Mouse (Mus musculus) stomach, postnatal 0 days (tissue): ENCODE data around the gene Hmga1. TPM values are rescaled to one million over a fixed set of nuclear protein-coding genes. Genes with fewer than 3 reads are reported as not detected.

ENCODE experiments used
- ATAC-seq: fragments of 200-750 bp; cut with Nextera tagmentation; 2 replicates; pipeline ENCODE4 v1.8.0; 2017; ENCODE audit not compliant: low FRiP score, low TSS enrichment
- DNase-seq: peaks from one replicate; pipeline ENCODE4 v3.0.0-alpha.2; 2016; ENCODE audit warnings: low spot score
- H3K27ac ChIP-seq: fragments of 300-500 bp; sonication (generic); replicated peaks from 2 replicates; pipeline ENCODE4 v1.5.1; 2014; ENCODE audit warnings: mild to moderate bottlenecking, control low read depth
- H3K27me3 ChIP-seq: fragments of 300-500 bp; sonication (generic); 2 replicates; pipeline ENCODE4 v1.6.1; 2014; ENCODE audit warnings: low read length; ENCODE audit not compliant: control insufficient read depth, insufficient read depth
- H3K36me3 ChIP-seq: fragments of 300-500 bp; sonication (generic); 2 replicates; pipeline ENCODE4 v1.6.1; 2014; ENCODE audit warnings: low read length, mixed read lengths; ENCODE audit not compliant: control insufficient read depth, insufficient read depth
- H3K4me1 ChIP-seq: fragments of 300-500 bp; sonication (generic); replicated peaks from 2 replicates; pipeline ENCODE4 v1.6.1; 2014; ENCODE audit warnings: antibody characterized with exemption; ENCODE audit not compliant: control insufficient read depth, insufficient read depth
- H3K4me2 ChIP-seq: fragments of 300-500 bp; sonication (generic); replicated peaks from 2 replicates; pipeline ENCODE4 v1.6.1; 2014; ENCODE audit warnings: low read depth, mild to moderate bottlenecking, control low read depth, moderate library complexity
- H3K4me3 ChIP-seq: fragments of 300-500 bp; sonication (generic); 2 replicates; pipeline ENCODE4 v1.5.1; 2014; ENCODE audit warnings: low read depth, low read length, control low read depth
- H3K9ac ChIP-seq: fragments of 300-500 bp; sonication (generic); 2 replicates; pipeline ENCODE4 v1.6.1; 2014; ENCODE audit warnings: mild to moderate bottlenecking, low read length, control low read depth, mixed read lengths
- H3K9me3 ChIP-seq: fragments of 300-500 bp; sonication (generic); 2 replicates; pipeline ENCODE4 v1.6.1; 2016; ENCODE audit warnings: low read length; ENCODE audit not compliant: control insufficient read depth
- CTCF ChIP-seq: IDR thresholded peaks from 2 replicates; pipeline ENCODE4 v1.5.1; 2016; ENCODE audit warnings: antibody characterized with exemption, low read depth, mild to moderate bottlenecking, moderate library complexity
- EP300 ChIP-seq: optimal IDR thresholded peaks from 2 replicates; pipeline ENCODE3; 2016; ENCODE audit warnings: antibody characterized with exemption
- WGBS: fragments of 180-500 bp; shearing (Covaris S2); extraction: QIAGEN DNeasy Blood & Tissue Kit; methylation state at CpG from one replicate; pipeline ENCODE4 v1.1.7; 2014; 5-methylcytosine and 5-hydroxymethylcytosine counted together
- polyA plus RNA-seq: library from polyadenylated mRNA; unstranded; fragments of >200 nt; fragmentation: Nextera tagmentation; extraction: Ambion mirVana; gene quantifications from 2 replicates; pipeline ENCODE4 v1.2.1, GENCODE M21; 2015

Gene Hmga1
- 71.1 and 78.4 TPM in 2 replicates for polyA plus RNA-seq

- ATAC-seq, result peak; percentile 66
- no peaks in the 10 kb centered on the region for H3K36me3 ChIP-seq
- H3K9me3 ChIP-seq, result no peaks in the 10 kb centered on the region
- peak within 1 kb of the TSS; percentile 79 for H3K9ac ChIP-seq
- H3K27me3 ChIP-seq, result no peaks in the 10 kb centered on the region
- no peak for TF ChIP-seq CTCF
- no peak for TF ChIP-seq EP300
- H3K4me1 ChIP-seq, result peaks cover 4% of the 10 kb centered on the region; the same call in 1 of the 2 replicates
- H3K4me2 ChIP-seq, result peak within 1 kb of the TSS; percentile 94
- WGBS, result under 1% methylated on average over 71 of the region's 79 CpGs
- DNase-seq, result peak; percentile 90
- H3K27ac ChIP-seq, result peak within 1 kb of the TSS; percentile 92
- H3K4me3 ChIP-seq, result peak within 1 kb of the TSS; percentile 65
Measured at GRCm38 (mm10) chr17:27556315-27557011, at the start of gene Hmga1. Hmga1 (plus strand) TSS chr17:27556497.

DNA sequence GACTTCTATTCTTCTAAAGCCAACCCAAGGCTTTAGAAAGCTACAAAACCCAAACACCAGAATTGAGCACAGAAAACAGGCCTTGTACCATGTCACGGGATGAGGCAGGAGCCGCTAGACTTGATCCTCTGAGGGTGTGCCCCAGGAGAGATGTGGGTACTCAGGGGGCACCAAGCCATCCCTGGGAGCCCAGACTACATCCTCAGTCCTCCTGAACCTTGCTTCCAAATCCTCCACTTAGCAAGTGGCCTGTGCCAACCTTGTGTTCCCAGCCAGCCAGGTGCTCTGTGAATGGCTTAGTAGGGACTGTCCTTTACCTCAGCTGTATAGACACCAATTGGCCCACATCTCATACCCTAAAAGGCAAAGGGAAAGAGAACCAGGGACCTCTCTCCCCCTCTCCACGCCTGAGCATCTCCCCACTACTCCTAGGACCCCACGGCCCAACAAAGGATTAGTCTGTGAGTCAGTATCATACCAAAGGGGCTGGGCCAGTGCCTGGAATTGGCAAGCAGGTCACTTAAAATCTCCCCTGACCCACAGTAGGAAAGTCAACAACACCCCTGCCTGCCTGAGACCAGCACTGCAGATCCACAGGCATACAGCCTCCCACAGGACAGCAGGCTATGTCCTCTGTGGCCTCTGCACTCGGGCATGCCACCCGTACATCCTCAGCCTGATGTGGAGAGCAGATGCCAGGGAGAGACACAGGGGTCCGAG is 49.3 kb upstream of the Hmga1 start:
- no peak overlapping the region for H3K9ac ChIP-seq
- no peaks in the 10 kb centered on the region for H3K9me3 ChIP-seq
- no peak overlapping the region for H3K27ac ChIP-seq
- H3K27me3 ChIP-seq, result peaks cover 8% of the 10 kb centered on the region; the same call in 1 of the 2 replicates
- no peak for DNase-seq
- no peaks in the 10 kb centered on the region for H3K4me1 ChIP-seq
- no peak overlapping the region for H3K4me3 ChIP-seq
- H3K4me2 ChIP-seq, result no peak overlapping the region
- H3K36me3 ChIP-seq, result no peaks in the 10 kb centered on the region
- 78% methylated on average over 6 of the region's 7 CpGs for WGBS
- TF ChIP-seq CTCF (no peak), EP300 (no peak)
- no peak for ATAC-seq

- H3K27me3 ChIP-seq, result peaks cover 13% of the 10 kb centered on the region; the same call in 1 of the 2 replicates
- TF ChIP-seq EP300 (no peak), CTCF (no peak)
Measured at GRCm38 (mm10) chr17:27507591-27507945, 48.7 kb upstream of the Hmga1 start.

GRCm38 (mm10) chr17:27508002-27508401 is 48.3 kb upstream of the Hmga1 start:
- no peaks in the 10 kb centered on the region for H3K9me3 ChIP-seq
- H3K4me3 ChIP-seq, result no peak overlapping the region
- H3K9ac ChIP-seq, result no peak overlapping the region
- no peaks in the 10 kb centered on the region for H3K36me3 ChIP-seq
- 0 out of 2 replicates have a peak, but pooled peaks cover 2% of the 10 kb centered on the region for H3K4me1 ChIP-seq
- 65% methylated on average over 12 of the region's 12 CpGs for WGBS
- H3K27me3 ChIP-seq, result peaks cover 15% of the 10 kb centered on the region; the same call in 1 of the 2 replicates
- ATAC-seq (no peak), DNase-seq (no peak)
- no peak overlapping the region for H3K4me2 ChIP-seq
- TF ChIP-seq CTCF, result no peak
- no peak for TF ChIP-seq EP300
- H3K27ac ChIP-seq, result no peak overlapping the region

More at GRCm38 (mm10) chr17:27507591-27507945, 48.7 kb upstream of the Hmga1 start:
- H3K4me3 ChIP-seq, result no peak overlapping the region
- no peaks in the 10 kb centered on the region for H3K9me3 ChIP-seq
- ATAC-seq (no peak), DNase-seq (no peak)
- H3K9ac ChIP-seq, result no peak overlapping the region
- H3K4me2 ChIP-seq, result no peak overlapping the region
- 83% methylated on average over 7 of the region's 7 CpGs for WGBS
- H3K4me1 ChIP-seq, result 0 out of 2 replicates have a peak, but pooled peaks cover 2% of the 10 kb centered on the region
- H3K27ac ChIP-seq, result no peak overlapping the region
- H3K36me3 ChIP-seq, result no peaks in the 10 kb centered on the region

DNA sequence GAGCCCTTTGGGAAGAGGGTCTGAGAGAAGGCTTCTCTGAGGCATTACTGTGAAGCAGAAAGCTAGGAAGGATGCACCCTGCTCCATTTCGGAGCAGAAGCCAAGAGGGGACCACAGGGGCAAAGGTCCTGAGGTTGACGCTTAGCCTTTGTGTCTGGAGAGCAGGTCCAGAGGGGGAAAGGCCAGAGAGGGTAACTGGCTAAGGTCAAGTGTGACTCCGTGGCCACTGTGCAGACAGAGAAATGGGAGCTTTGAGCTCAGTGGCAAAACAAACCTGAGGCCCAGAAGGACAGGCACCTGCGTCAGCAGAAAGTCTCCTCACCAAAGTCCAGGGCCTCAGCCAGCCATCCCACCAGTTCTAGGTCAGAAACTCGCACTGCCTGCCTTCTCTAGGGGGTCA is 47.8 kb upstream of the Hmga1 start:
- peaks cover 17% of the 10 kb centered on the region; the same call in 1 of the 2 replicates for H3K27me3 ChIP-seq
- no peaks in the 10 kb centered on the region for H3K9me3 ChIP-seq
- WGBS, result 68% methylated on average over 5 of the region's 5 CpGs
- H3K36me3 ChIP-seq, result no peaks in the 10 kb centered on the region
- no peak overlapping the region for H3K4me2 ChIP-seq
- no peak overlapping the region for H3K4me3 ChIP-seq
- 0 out of 2 replicates have a peak, but pooled peaks cover 2% of the 10 kb centered on the region for H3K4me1 ChIP-seq
- no peak overlapping the region for H3K9ac ChIP-seq
- no peak overlapping the region for H3K27ac ChIP-seq
- DNase-seq (no peak), ATAC-seq (no peak)
- TF ChIP-seq CTCF, result no peak
- TF ChIP-seq EP300, result no peak
